Mouse (Mus musculus): ENCODE results near the gene Gm14409.
"Not testable (repeated sequence)": the region's sequence is repeated elsewhere in the genome, so short reads cannot be mapped to it uniquely, and the experiment has no call there.

The Gm14409 gene

GRCm38 (mm10) chr2:177266936-177267335, at the start of gene Gm14409:
Gm14409 (minus strand) TSS chr2:177267036.
- in situ Hi-C loops (cut with MseI, MboI), result not testable (repeated sequence)

DNA sequence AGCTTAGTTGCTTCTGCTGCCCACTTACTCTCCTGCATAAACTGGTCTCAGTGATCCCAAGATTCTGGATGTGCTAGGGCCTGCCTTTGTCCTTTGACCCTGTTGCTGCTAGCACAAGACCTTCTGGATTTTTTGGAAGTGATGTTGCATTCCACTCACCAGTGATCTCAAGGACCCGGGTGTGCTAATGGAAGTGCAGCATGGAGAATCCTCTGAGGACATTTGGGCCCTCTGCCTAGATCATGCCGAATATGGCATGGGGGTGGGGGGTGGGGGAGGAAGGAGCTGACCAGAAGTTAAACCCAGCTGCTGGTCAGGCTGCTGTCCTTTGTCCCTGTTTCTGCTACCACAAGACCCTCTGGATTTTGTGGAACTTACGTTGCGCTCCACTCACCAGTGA, 42.8 kb upstream of the Gm14409 start:
- in situ Hi-C loops (cut with MseI, MboI), result loop anchor here in 1 of 2 experiments (25.0 kb wide), 1 partner anchor 753 kb away; no protein-coding TSS in a partner anchor

DNA sequence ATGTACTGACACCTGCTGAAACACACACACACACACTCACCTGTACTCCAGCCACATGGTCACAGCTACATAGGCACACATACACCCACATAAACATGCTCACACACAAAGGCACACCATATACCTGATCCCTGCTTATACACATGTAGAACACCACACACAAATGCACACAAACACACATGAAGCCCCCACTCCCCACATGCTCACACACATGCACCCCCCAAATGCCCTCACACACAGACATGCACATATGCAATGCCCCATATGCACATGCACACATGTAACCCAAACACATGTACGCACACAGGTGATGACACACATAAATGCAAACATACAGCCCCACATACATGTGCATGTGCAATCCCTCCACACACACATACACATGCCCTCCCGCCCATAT, 38.1 kb upstream of the Gm14409 start:
- in situ Hi-C loops (cut with MseI, MboI), result loop anchor here in 1 of 2 experiments (25.0 kb wide), 1 partner anchor 757 kb away; no protein-coding TSS in a partner anchor

DNA sequence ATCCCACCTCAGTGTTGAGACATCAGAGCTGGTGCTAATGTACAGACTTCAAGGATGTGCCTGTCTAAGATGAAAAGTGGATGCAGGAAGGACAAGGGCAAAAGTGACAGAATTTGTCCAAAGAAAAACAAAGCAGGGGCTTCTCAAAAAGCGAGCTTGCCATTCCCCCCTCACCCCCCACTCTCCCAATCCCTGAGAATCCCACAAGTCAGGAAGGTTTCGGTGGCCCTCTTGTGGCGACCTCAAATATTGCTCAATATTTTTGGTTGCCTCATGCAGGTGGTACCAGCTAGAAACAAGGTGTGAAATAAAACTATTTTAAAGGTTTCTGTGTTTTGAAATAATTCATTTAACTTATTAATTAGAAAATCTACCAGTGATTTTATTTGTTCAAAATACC, 16.9 kb upstream of the Gm14409 start:
- in situ Hi-C loops (cut with MseI, MboI), result not testable (repeated sequence)

DNA sequence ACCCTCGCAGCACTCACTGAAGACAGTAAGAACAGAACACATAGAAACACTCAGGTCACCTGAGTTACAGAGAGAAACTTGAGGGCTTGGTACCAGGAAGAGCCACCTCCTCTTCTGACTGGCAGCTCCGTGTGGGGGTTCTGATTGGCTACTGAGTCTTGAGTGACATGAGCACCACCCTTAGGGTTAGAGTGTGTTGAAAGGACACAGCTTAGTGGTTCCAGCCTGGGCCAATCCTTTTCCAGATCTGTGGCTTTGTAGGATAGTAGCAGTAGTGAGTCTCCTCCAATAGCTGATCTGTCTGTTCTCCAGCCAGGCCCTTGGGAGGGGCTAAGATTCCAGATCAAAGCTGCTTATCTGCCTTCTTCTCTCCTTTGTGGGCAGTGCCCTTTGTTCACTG, 10.9 kb upstream of the Gm14409 start:
- in situ Hi-C loops (cut with MseI, MboI), result not testable (repeated sequence)

DNA sequence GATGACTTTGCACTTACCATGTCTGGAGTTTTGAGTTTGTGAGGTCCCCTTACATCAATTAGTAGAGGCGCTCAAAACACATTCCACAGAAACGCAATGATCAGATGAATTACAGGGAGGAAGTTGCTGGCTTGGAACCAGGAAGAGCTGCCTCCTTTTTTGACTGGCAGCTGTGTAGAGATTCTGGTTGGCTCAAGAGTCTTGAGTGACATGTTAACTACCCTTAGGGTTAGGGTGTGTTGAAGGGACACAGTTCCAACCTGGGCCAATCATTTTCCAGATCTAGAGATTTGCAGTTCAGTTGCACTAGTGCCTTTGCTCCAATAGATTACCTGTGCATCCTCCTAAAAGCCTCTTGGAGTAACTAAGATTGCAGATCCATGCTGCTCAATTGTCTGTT, 5.4 kb upstream of the Gm14409 start:
- in situ Hi-C loops (cut with MseI, MboI), result not testable (repeated sequence)

GRCm38 (mm10) chr2:177247449-177247848, 19.4 kb downstream of the Gm14409 start:
- in situ Hi-C loops (cut with MseI, MboI), result not testable (repeated sequence)

GRCm38 (mm10) chr2:177230461-177230860, 36.4 kb downstream of the Gm14409 start:
- in situ Hi-C loops (cut with MseI, MboI), result not testable (repeated sequence)

All from mouse trophoblast stem cell (cell line).